Mouse (Mus musculus) ES-Bruce4 (cell line): ENCODE measurements at regions not wholly inside any gene's neighbourhood (a gene's known extent, or its start where the extent isn't known, plus 50 kb on each side); places are given as distances from the start of the nearest gene placed in this dataset.

Source experiments
- CTCF ChIP-seq: IDR thresholded peaks from one replicate; pipeline ENCODE4 v1.8.1; 2011; ENCODE audit warnings: low read depth, low read length
- EP300 ChIP-seq: IDR thresholded peaks from 2 replicates; pipeline ENCODE4 v1.6.1; 2011; ENCODE audit warnings: low read depth, low read length; ENCODE audit not compliant: insufficient read depth
- POLR2A ChIP-seq: IDR thresholded peaks from one replicate; pipeline ENCODE4 v1.8.1; 2011; ENCODE audit warnings: low read length; ENCODE audit not compliant: insufficient read depth

DNA sequence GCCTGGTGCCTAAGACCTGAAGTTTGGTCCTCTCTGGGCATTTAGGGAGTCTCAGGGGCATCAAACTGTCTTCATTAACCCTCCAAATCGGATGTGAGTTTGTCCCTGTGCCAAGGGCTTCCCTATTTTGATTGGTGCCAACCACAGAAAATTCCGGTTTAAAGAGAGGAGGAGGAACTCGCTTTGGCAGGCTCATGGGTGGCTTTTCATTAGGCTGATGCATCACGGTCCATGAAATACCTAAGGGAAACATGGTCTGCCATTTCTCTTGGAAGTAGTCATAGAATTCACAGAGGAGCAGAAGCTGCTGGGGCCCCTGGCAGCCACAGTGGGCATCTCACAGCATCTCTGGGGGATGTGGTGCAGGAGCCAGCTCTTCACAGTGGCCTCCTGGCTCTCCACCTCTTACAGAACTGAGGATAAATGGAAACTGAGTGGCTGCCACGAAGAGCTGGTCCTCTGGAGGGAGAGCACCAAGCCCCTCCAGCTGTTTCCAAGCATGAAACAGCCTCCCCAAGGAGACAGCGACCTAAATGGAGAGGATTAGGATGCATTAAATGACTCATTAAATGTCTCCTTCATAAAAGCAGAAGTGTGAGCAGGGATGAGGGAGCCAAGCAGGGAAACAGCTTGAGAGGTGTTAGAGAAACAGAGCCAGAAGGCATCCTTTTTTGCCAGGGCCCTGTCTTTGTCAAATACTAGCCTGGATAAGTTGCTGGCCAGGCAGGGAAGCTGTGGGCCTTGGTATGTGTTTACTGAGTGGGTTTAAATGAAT, 277.9 kb downstream of the Glrx3 start:
- TF ChIP-seq POLR2A (no peak), CTCF (no peak), EP300 (no peak)
